ENCODE assay signal across 25 mouse cellular contexts in genomic region chr14:28171364-28171763, GRCm38 (mm10).
A peak's percentile ranks its signal among the peaks of the same experiment; 100 is the strongest.
DNase-seq lines count a peak whose midpoint lies in the region; ATAC-seq and TF ChIP-seq lines count a peak whose summit lies in the region.
"Had no signal": no experiment of that assay in that cellular context is flagged by ENCODE, and none has a peak within 500 bp of the region (broad histone marks: within the 10 kb centered on the region; RNA-seq: fewer than 3 reads in every experiment).

No protein-coding gene starts in this region.

- H3K27me3 ChIP-seq in kidney, postnatal 0 days (ENCODE audit: insufficient read depth, low read length), result no peaks in the 10 kb centered on the region
- no peaks in the 10 kb centered on the region for H3K27me3 ChIP-seq in lung, embryonic 15.5 days
- H3K27me3 ChIP-seq: embryonic facial prominence, embryonic 12.5 days; embryonic facial prominence, embryonic 15.5 days; heart, embryonic 12.5 days; heart, embryonic 15.5 days had no signal

- ATAC-seq in kidney, postnatal 0 days (replicated peaks; ENCODE audit: low FRiP score, low read depth), result no peak
- peak; percentile 85 for ATAC-seq in lung, embryonic 15.5 days (ENCODE audit: borderline replicate concordance, extremely low read depth, low FRiP score, low TSS enrichment)
- ATAC-seq: forebrain, embryonic 14.5 days; forebrain, postnatal 0 days had no signal

- no peaks in the 10 kb centered on the region for H3K9me3 ChIP-seq in kidney, postnatal 0 days (replicated peaks; ENCODE audit: low read length)
- no peaks in the 10 kb centered on the region for H3K9me3 ChIP-seq in lung, embryonic 15.5 days
- H3K9me3 ChIP-seq: embryonic facial prominence, embryonic 12.5 days; embryonic facial prominence, embryonic 15.5 days; heart, embryonic 12.5 days; heart, embryonic 15.5 days had no signal

- no peak overlapping the region for H3K27ac ChIP-seq in kidney, postnatal 0 days
- H3K27ac ChIP-seq in lung, embryonic 15.5 days, result peak overlapping the region; percentile 78
- H3K27ac ChIP-seq: embryonic facial prominence, embryonic 12.5 days; embryonic facial prominence, embryonic 15.5 days; gastrocnemius, adult 2 months; heart, embryonic 15.5 days; hindbrain, embryonic 14.5 days had no signal

- no peak overlapping the region for H3K4me2 ChIP-seq in kidney, postnatal 0 days (ENCODE audit: low read length)
- no peak overlapping the region for H3K4me2 ChIP-seq in lung, embryonic 15.5 days
- H3K4me2 ChIP-seq: embryonic facial prominence, embryonic 12.5 days; embryonic facial prominence, embryonic 15.5 days; heart, embryonic 12.5 days; heart, embryonic 15.5 days; hindbrain, embryonic 14.5 days had no signal

- intact Hi-C loops in heart, postnatal 25 days (cut with DNase I), result no loop called here

- 66% methylated on average over 2 of the region's 2 CpGs for WGBS in kidney, postnatal 0 days
- 36% methylated on average over 2 of the region's 2 CpGs for WGBS in lung, embryonic 15.5 days

- DNase-seq in heart, adult 11 months, result peak; percentile 43
- DNase-seq in heart, postnatal 25 days (ENCODE audit: low spot score), result no peak
- peak; percentile 22 for DNase-seq in kidney, postnatal 0 days (ENCODE audit: low spot score)
- no peak for DNase-seq in kidney, adult 18-20 months
- DNase-seq in lung, postnatal 36 days, result no peak
- peak; percentile 46 for DNase-seq in lung, postnatal 10 days
- no peak for DNase-seq in lung, adult 18-20 months
- DNase-seq: adrenal gland, postnatal 10 days; adrenal gland, postnatal 36 days; cerebellum, adult 18-20 months; cerebellum, adult 9-10 months; cerebellum, postnatal 14 days; forebrain, postnatal 0 days; gastrocnemius, adult 2 months; gastrocnemius, postnatal 14 days; heart, adult 18-20 months; heart, postnatal 10 days; heart, postnatal 4 days had no signal

- TF ChIP-seq CTCF in kidney, postnatal 0 days (IDR thresholded peaks at IDR 0.05; ENCODE audit: low read depth), result no peak

- H3K36me3 ChIP-seq in kidney, postnatal 0 days (ENCODE audit: insufficient read depth, low read length), result no peaks in the 10 kb centered on the region
- no peaks in the 10 kb centered on the region for H3K36me3 ChIP-seq in lung, embryonic 15.5 days
- H3K36me3 ChIP-seq: embryonic facial prominence, embryonic 12.5 days; embryonic facial prominence, embryonic 15.5 days; heart, embryonic 12.5 days; heart, embryonic 15.5 days had no signal

- no peaks in the 10 kb centered on the region for H3K4me1 ChIP-seq in kidney, postnatal 0 days (replicated peaks; ENCODE audit: insufficient read depth, low read length)
- H3K4me1 ChIP-seq in lung, embryonic 15.5 days, result peaks cover 13% of the 10 kb centered on the region
- H3K4me1 ChIP-seq: embryonic facial prominence, embryonic 12.5 days had no signal

- H3K4me3 ChIP-seq in kidney, postnatal 0 days (replicated peaks; ENCODE audit: low read depth, low read length), result no peak overlapping the region
- no peak overlapping the region for H3K4me3 ChIP-seq in lung, embryonic 15.5 days
- H3K4me3 ChIP-seq: embryonic facial prominence, embryonic 12.5 days; embryonic facial prominence, embryonic 15.5 days; gastrocnemius, adult 2 months; heart, embryonic 12.5 days; heart, embryonic 15.5 days had no signal

- H3K9ac ChIP-seq in kidney, postnatal 0 days (ENCODE audit: low read depth, low read length), result no peak overlapping the region
- no peak overlapping the region for H3K9ac ChIP-seq in lung, embryonic 15.5 days
- H3K9ac ChIP-seq: embryonic facial prominence, embryonic 12.5 days; embryonic facial prominence, embryonic 15.5 days; forebrain, postnatal 0 days; heart, embryonic 12.5 days; heart, embryonic 15.5 days; hindbrain, embryonic 14.5 days had no signal

Comparison
In these comparisons a context has a peak if more than half of its experiments do, and no peak if none do; other contexts are left out.
1. DNase-seq: peak in heart, adult 11 months (single experiment), kidney, postnatal 0 days (single experiment) and lung, postnatal 10 days (single experiment); none in heart, postnatal 25 days (single experiment), kidney, adult 18-20 months (single experiment), lung, postnatal 36 days (single experiment) and lung, adult 18-20 months (0 of 2).